Mouse (Mus musculus) forebrain, embryonic 11.5 days (tissue): ENCODE measurements around the gene Wdr59. TPM values are rescaled to one million over a fixed set of nuclear protein-coding genes. Genes with fewer than 3 reads are reported as not detected.
A peak's percentile ranks its signal among the peaks of the same experiment; 100 is the strongest.

ENCODE experiments used
- ATAC-seq: fragments of 200-750 bp; cut with Nextera tagmentation; replicated peaks from 2 replicates; pipeline ENCODE4 v1.8.0; 2017; ENCODE audit warnings: moderate TSS enrichment; ENCODE audit not compliant: low FRiP score
- DNase-seq: peaks from one replicate; pipeline ENCODE4 v3.0.0-alpha.2; 2017; ENCODE audit warnings: low spot score
- H3K27ac ChIP-seq: fragments of 300-500 bp; sonication (generic); 2 replicates; pipeline ENCODE4 v1.5.1; 2014; ENCODE audit warnings: low read depth, low read length
- H3K27me3 ChIP-seq: fragments of 300-500 bp; sonication (generic); 2 replicates; pipeline ENCODE4 v1.6.1; 2014; ENCODE audit warnings: mild to moderate bottlenecking, low read length, mixed read lengths; ENCODE audit not compliant: control insufficient read depth, insufficient read depth
- H3K36me3 ChIP-seq: fragments of 300-500 bp; sonication (generic); 2 replicates; pipeline ENCODE4 v1.6.1; 2014; ENCODE audit warnings: mild to moderate bottlenecking, low read length, moderate library complexity, mixed read lengths; ENCODE audit not compliant: control insufficient read depth, insufficient read depth
- H3K4me1 ChIP-seq: fragments of 300-500 bp; sonication (generic); replicated peaks from 2 replicates; pipeline ENCODE4 v1.6.1; 2014; ENCODE audit warnings: low read length, mixed read lengths; ENCODE audit not compliant: control insufficient read depth, insufficient read depth
- H3K4me2 ChIP-seq: fragments of 300-500 bp; sonication (generic); 2 replicates; pipeline ENCODE4 v1.6.1; 2014; ENCODE audit warnings: low read depth, mild to moderate bottlenecking, low read length, moderate library complexity, mixed read lengths; ENCODE audit not compliant: severe bottlenecking
- H3K4me3 ChIP-seq: fragments of 300-500 bp; sonication (generic); 2 replicates; pipeline ENCODE4 v1.5.1; 2014; ENCODE audit warnings: low read depth, low read length
- H3K9ac ChIP-seq: fragments of 300-500 bp; sonication (generic); 2 replicates; pipeline ENCODE4 v1.6.1; 2014; ENCODE audit warnings: low read length
- H3K9me3 ChIP-seq: fragments of 300-500 bp; sonication (generic); 2 replicates; pipeline ENCODE4 v1.6.1; 2016; ENCODE audit warnings: low read length, mixed read lengths; ENCODE audit not compliant: control insufficient read depth
- WGBS: fragments of 180-500 bp; shearing (Covaris S2); extraction: QIAGEN DNeasy Blood & Tissue Kit; methylation state at CpG from one replicate; pipeline ENCODE4 v1.1.7; 2014; 5-methylcytosine and 5-hydroxymethylcytosine counted together
- polyA plus RNA-seq: library from polyadenylated mRNA; unstranded; fragments of >200 nt; fragmentation: Nextera tagmentation; extraction: Ambion mirVana; gene quantifications from 2 replicates; pipeline ENCODE4 v1.2.1, GENCODE M21; 2014

The Wdr59 gene
- polyA plus RNA-seq = 3.4 and 3.7 TPM in 2 replicates

DNA sequence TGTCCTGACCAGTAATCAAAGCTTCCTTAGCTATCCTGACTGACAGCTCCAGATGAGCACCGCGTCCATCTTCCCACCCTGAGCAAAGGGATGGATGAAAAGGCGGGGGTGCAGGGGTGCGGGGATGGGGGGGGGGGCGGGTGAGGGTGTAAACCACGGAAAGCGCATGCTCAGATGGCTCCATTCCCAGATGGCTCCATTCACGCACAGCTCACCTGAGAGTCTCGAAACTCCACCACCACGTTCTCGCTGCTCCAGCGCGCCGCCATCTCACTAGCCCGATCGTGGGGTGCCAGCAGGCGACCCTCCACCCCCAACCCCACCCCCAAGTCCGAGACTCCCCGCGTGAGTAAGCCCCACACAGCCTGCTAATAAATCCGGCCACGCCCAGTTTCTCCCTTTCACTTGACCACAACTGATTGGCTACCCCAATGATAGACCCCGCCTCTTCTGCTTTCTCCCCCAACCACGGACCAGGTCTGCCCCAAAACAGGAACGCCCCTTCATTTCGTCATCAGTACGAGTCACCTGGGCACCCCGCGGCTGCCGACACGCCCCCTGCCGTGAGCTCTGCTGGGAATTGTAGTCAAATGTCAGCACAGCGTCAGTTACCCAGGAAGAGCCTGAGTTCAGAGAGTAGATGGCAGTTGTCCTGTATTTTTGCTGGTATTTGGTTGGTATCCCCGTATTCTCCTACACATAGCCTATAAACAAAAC lies at the start of gene Wdr59:
TSS of gene Wdr59 (minus strand) at position 380 of the 717 bp plus-strand sequence.
- Histone ChIP-seq H3K4me1 (0 out of 2 replicates have a peak, but pooled peaks cover 2% of the 10 kb centered on the region), H3K9me3 (no peaks in the 10 kb centered on the region), H3K36me3 (no peaks in the 10 kb centered on the region), H3K27ac (no peak within 1 kb of the TSS), H3K9ac (peak within 1 kb of the TSS; percentile 55), H3K4me2 (peak within 1 kb of the TSS; percentile 56), H3K27me3 (no peaks in the 10 kb centered on the region), H3K4me3 (peak within 1 kb of the TSS; percentile 68)
- peak; percentile 98 for DNase-seq
- WGBS = 2% methylated on average over 34 of the region's 34 CpGs
- peak; percentile 99 for ATAC-seq

DNA sequence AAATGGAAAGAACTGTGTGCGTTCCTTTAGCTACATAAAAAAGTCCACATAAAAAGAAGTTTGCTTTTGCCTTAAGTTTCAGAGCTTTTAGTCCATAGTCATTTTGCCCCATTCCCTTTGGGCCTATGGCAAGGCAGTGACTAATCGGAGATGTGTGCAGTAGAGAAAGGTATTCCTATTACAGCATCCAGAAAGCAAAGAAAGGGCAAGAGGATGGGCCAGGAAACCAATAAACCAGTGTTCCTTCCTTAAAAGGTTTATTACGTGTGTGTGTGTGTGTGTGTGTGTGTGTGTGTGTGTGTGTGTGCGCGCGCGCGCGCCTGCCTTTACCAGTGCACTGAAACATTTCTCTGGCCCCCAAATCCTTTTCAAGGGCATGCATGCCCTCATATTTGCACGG lies 49.8 kb upstream of the Wdr59 start:
- DNase-seq = no peak
- Histone ChIP-seq H3K27ac (no peak overlapping the region), H3K4me1 (peaks cover 4% of the 10 kb centered on the region; the same call in 1 of the 2 replicates)

DNA sequence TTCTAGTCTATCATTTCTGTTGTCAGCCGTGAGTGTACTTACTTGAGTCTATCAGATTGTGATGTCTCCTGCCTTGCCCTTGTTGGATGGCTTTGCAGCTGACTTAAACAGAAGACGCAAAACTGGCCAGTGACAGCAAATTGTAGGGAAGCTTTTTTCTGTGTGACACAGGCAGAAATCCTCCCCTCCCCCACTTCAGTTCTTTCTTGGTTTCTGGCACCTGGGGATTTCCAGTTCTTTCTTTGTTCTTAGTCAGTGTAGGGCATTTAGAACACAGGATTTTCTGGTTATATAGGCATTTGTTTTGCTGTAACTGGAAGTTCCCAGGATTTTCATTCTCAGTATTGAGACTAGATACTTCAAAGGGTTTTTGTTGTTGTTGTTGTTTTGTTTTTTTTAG lies 48.5 kb upstream of the Wdr59 start:
- 71% methylated on average over 2 of the region's 2 CpGs for WGBS
- Histone ChIP-seq H3K4me3 (no peak overlapping the region), H3K27ac (no peak overlapping the region), H3K4me1 (peaks cover 4% of the 10 kb centered on the region; the same call in 1 of the 2 replicates), H3K4me2 (no peak overlapping the region), H3K27me3 (no peaks in the 10 kb centered on the region), H3K36me3 (no peaks in the 10 kb centered on the region), H3K9me3 (no peaks in the 10 kb centered on the region), H3K9ac (no peak overlapping the region)
- no peak for ATAC-seq
- DNase-seq = no peak

More for the DNA sequence above, 49.8 kb upstream of the Wdr59 start:
- Histone ChIP-seq H3K9me3 (no peaks in the 10 kb centered on the region), H3K9ac (no peak overlapping the region), H3K36me3 (no peaks in the 10 kb centered on the region), H3K4me3 (no peak overlapping the region), H3K27me3 (no peaks in the 10 kb centered on the region), H3K4me2 (no peak overlapping the region)
- WGBS = 91% methylated on average over 10 of the region's 10 CpGs
- ATAC-seq = no peak

DNA sequence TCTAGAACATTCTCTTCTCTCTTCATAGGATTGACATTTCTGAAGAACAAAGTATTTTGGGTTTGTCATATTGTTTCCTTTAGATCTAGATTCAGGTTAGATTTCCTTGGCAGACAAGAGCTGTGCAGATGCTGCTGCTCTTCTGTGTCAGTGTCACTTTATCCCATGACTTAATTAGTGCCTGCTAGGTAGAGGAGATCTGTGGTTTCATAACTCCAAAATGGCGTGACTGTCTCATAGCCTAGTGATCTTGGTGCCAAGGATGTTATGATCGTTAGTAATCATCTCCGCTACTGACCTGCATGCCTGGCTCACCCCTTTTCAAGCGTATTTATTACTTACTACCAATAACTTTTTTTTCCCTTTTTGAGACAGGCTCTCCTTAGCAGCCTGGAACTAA lies 48.0 kb upstream of the Wdr59 start:
- Histone ChIP-seq H3K4me1 (peaks cover 4% of the 10 kb centered on the region; the same call in 1 of the 2 replicates), H3K4me2 (no peak overlapping the region), H3K9me3 (no peaks in the 10 kb centered on the region), H3K9ac (no peak overlapping the region), H3K4me3 (no peak overlapping the region), H3K36me3 (no peaks in the 10 kb centered on the region), H3K27ac (no peak overlapping the region), H3K27me3 (no peaks in the 10 kb centered on the region)
- WGBS = 86% methylated on average over 4 of the region's 4 CpGs
- ATAC-seq = no peak
- DNase-seq = no peak

DNA sequence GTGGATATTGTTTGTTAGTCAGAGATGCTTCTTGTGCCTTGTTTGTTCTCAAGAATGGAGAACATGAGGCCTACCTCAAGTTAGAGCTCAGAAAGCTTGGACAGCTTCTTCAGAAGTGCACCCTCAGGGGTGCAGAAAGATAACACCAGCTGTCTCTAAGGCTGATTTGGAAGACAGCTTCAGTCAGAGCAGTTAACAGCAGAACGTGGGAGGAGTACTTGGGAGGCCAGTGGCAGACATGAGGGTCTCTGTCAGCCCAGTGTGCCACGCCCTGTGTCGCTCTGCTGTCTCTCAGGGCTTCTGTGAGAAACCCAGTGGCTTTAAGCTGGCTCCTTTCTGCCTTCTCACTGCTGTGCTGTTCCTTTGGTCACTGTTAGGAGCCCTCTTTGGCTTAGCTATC lies 46.1 kb upstream of the Wdr59 start:
- 72% methylated on average over 3 of the region's 3 CpGs for WGBS
- no peak for DNase-seq
- peaks cover 2% of the 10 kb centered on the region; the same call in 1 of the 2 replicates for H3K4me1 ChIP-seq

DNA sequence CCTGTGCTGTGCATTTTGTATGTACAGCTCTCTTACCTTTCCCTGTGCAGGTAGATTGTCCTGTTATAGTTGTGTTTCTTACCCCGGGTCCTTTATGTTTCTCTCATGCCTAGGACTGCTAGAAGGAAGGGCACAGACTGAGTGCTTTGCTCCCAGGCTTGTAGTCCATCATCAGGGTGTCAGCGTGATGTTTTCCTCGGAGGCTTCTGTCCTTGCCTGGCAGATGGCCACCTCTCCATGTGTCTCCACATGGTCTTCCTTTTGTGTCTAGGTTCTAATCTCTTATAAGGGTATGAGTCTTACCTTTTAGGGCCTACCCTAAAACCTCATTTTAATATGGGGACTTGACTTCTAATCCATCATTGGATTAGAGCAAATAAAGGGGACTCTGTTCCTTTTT lies 45.7 kb upstream of the Wdr59 start:
- Histone ChIP-seq H3K4me1 (peaks cover under 1% of the 10 kb centered on the region; the same call in 1 of the 2 replicates), H3K27ac (no peak overlapping the region), H3K36me3 (no peaks in the 10 kb centered on the region), H3K9ac (no peak overlapping the region), H3K4me3 (no peak overlapping the region), H3K27me3 (no peaks in the 10 kb centered on the region), H3K9me3 (no peaks in the 10 kb centered on the region), H3K4me2 (no peak overlapping the region)
- DNase-seq (no peak), ATAC-seq (no peak)
- 74% methylated on average over 3 of the region's 3 CpGs for WGBS

More for the DNA sequence above, 46.1 kb upstream of the Wdr59 start:
- no peak for ATAC-seq
- Histone ChIP-seq H3K36me3 (no peaks in the 10 kb centered on the region), H3K27ac (no peak overlapping the region), H3K27me3 (no peaks in the 10 kb centered on the region), H3K4me2 (no peak overlapping the region), H3K9ac (no peak overlapping the region), H3K4me3 (no peak overlapping the region), H3K9me3 (no peaks in the 10 kb centered on the region)

DNA sequence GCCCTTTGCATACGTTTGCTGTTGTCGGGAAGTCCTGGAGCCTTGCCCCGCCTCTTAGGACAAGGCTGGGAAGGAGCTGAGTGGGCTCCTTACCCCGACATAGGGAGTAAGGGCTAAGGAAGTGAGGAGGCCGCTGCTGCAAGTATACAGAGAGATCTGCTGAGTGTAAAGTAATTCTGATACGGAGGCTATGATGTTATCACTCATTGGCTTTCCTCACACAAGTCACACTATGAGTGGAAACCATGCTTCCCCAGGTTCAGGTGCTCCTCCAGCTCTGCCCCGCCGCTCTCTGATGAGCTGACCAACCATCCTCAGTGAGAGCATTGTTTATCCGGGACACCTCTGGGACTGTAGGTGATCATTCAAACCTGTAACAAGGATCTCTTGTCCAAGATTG lies 44.4 kb upstream of the Wdr59 start:
- DNase-seq (no peak), ATAC-seq (no peak)
- Histone ChIP-seq H3K9ac (no peak overlapping the region), H3K27me3 (no peaks in the 10 kb centered on the region), H3K4me1 (no peaks in the 10 kb centered on the region; the same call in 1 of the 2 replicates), H3K4me3 (no peak overlapping the region), H3K9me3 (no peaks in the 10 kb centered on the region), H3K4me2 (no peak overlapping the region), H3K27ac (no peak overlapping the region), H3K36me3 (no peaks in the 10 kb centered on the region)
- WGBS = 60% methylated on average over 9 of the region's 9 CpGs

DNA sequence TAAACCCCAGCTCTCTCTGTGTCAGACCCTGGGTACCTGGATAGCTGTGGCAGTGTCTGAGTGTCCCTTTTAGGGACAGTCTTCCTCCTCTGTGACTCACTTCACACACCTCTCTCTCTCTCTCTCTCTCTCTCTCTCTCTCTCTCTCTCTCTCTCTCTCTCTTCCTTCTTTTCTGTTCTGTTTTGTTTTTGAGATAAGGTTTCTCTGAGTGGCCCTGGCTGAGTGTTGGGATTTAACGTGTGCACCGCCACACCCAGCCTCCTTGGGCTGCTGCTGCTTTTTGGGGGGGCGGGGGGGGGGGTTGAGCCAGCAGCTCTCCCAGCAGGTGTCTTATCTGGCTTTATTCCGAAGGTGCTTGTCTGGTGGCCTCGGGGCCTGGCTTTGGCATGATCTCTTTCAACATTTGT lies 43.9 kb upstream of the Wdr59 start:
- H3K4me2 ChIP-seq = no peak overlapping the region
- no peak overlapping the region for H3K27ac ChIP-seq
- WGBS = 33% methylated on average over 5 of the region's 5 CpGs
- ATAC-seq = no peak
- no peaks in the 10 kb centered on the region; the same call in 1 of the 2 replicates for H3K4me1 ChIP-seq
- no peak overlapping the region for H3K4me3 ChIP-seq
- no peaks in the 10 kb centered on the region for H3K36me3 ChIP-seq
- no peaks in the 10 kb centered on the region for H3K9me3 ChIP-seq
- no peak for DNase-seq
- H3K27me3 ChIP-seq = no peaks in the 10 kb centered on the region
- H3K9ac ChIP-seq = no peak overlapping the region; the same call in 1 of the 2 replicates

DNA sequence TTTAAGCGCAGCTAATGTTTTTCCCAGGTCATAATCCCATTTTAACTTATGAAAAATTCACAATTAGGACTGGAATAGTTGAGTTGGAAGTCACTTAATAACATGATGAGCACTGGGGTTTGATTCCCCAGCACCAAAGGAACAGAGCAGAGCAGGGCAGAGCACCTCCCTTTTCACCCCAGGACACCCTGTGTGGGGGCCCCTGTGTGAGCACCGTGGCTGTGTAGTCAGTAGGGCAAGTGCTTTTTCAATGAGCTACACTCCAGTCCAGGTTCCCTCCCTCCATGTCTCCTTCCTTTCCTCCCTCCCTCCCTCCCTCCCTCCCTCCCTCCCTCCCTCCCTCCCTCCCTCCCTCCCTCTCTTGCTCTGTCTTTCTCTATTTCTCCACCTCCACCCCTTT lies 42.2 kb upstream of the Wdr59 start:
- H3K4me2 ChIP-seq = no peak overlapping the region
- DNase-seq (no peak), ATAC-seq (no peak)
- WGBS = 95% methylated on average over 2 of the region's 2 CpGs
- no peaks in the 10 kb centered on the region for H3K9me3 ChIP-seq
- no peaks in the 10 kb centered on the region for H3K36me3 ChIP-seq
- no peak overlapping the region for H3K27ac ChIP-seq
- H3K9ac ChIP-seq = no peak overlapping the region
- H3K4me1 ChIP-seq = no peaks in the 10 kb centered on the region; the same call in 1 of the 2 replicates
- no peak overlapping the region for H3K4me3 ChIP-seq
- no peaks in the 10 kb centered on the region for H3K27me3 ChIP-seq
